Mouse (Mus musculus): ENCODE data around the gene St6galnac1. TPM values are rescaled to one million over a fixed set of nuclear protein-coding genes. Genes with fewer than 3 reads are reported as not detected.
"Not testable (repeated sequence)": the region's sequence is repeated elsewhere in the genome, so short reads cannot be mapped to it uniquely, and the experiment has no call there.

St6galnac1 gene
- polyA plus RNA-seq (2016; fragmentation: Nextera tagmentation; extraction: Ambion mirVana): not detected in 2 replicates

GRCm38 (mm10) chr11:116775407-116775806, at the start of gene St6galnac1:
Gene St6galnac1 (minus strand): TSS chr11:116775507.
- WGBS: 89% methylated on average over 7 of the region's 7 CpGs
- H3K27ac ChIP-seq: no peak within 1 kb of the TSS

GRCm38 (mm10) chr11:116823885-116824284, 48.6 kb upstream of the St6galnac1 start:
- ATAC-seq (ENCODE audit: low FRiP score); H3K27me3 ChIP-seq; H3K36me3 ChIP-seq; H3K27ac ChIP-seq; H3K9ac ChIP-seq; H3K9me3 ChIP-seq (replicated peaks); H3K4me3 ChIP-seq; H3K4me2 ChIP-seq (replicated peaks): not testable (repeated sequence)
- WGBS: 96% methylated on average over 10 of the region's 10 CpGs
- H3K4me1 ChIP-seq: peaks cover 62% of the 10 kb centered on the region

More at GRCm38 (mm10) chr11:116775407-116775806, at the start of gene St6galnac1:
- Histone ChIP-seq H3K4me2 (replicated peaks) (no peak within 1 kb of the TSS), H3K27me3 (no peaks in the 10 kb centered on the region), H3K36me3 (no peaks in the 10 kb centered on the region), H3K4me1 (no peaks in the 10 kb centered on the region), H3K9me3 (replicated peaks) (no peaks in the 10 kb centered on the region), H3K4me3 (no peak within 1 kb of the TSS), H3K9ac (no peak within 1 kb of the TSS)
- ATAC-seq (ENCODE audit: low FRiP score): no peak

DNA sequence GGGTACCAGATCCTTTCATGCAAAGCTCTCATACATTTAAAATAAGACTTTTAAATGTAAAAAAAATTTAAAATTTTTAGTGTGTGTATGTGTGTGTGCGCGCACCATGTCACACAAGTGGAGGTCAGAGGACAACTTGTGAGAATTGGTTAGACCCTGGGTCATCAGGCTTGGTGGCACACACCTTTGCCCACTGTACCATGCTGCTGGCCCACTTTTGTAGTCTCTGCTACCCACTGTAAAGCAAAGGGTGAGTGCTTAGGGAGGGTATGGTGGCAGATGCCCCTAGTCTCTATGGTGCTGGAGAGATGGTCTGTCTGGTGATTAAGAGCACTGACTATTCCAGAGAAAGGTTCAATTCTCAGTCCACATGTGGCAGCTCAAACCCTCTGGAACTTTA, 47.9 kb upstream of the St6galnac1 start:
- ATAC-seq (ENCODE audit: low FRiP score): no peak
- Histone ChIP-seq H3K4me2 (replicated peaks) (no peak overlapping the region), H3K27me3 (no peaks in the 10 kb centered on the region), H3K4me1 (peaks cover 60% of the 10 kb centered on the region), H3K9ac (no peak overlapping the region), H3K27ac (no peak overlapping the region), H3K9me3 (replicated peaks) (no peaks in the 10 kb centered on the region), H3K36me3 (no peaks in the 10 kb centered on the region), H3K4me3 (no peak overlapping the region)
- 98% methylated on average over 2 of the region's 2 CpGs for WGBS

- Histone ChIP-seq H3K9me3 (replicated peaks) (no peaks in the 10 kb centered on the region), H3K9ac (no peak overlapping the region), H3K27me3 (no peaks in the 10 kb centered on the region), H3K36me3 (no peaks in the 10 kb centered on the region), H3K4me3 (no peak overlapping the region), H3K4me1 (peaks cover 60% of the 10 kb centered on the region), H3K4me2 (replicated peaks) (no peak overlapping the region), H3K27ac (no peak overlapping the region)
- WGBS: 90% methylated on average over 10 of the region's 10 CpGs
- no peak for ATAC-seq (ENCODE audit: low FRiP score)
Measured at GRCm38 (mm10) chr11:116822626-116823025, 47.3 kb upstream of the St6galnac1 start.

- Histone ChIP-seq H3K27ac (0 out of 2 replicates have a peak overlapping the region, but pooled peaks have one; percentile 30), H3K4me2 (replicated peaks) (no peak overlapping the region), H3K4me3 (no peak overlapping the region), H3K36me3 (no peaks in the 10 kb centered on the region), H3K9me3 (replicated peaks) (no peaks in the 10 kb centered on the region), H3K27me3 (no peaks in the 10 kb centered on the region), H3K4me1 (peaks cover 59% of the 10 kb centered on the region), H3K9ac (0 out of 2 replicates have a peak overlapping the region, but pooled peaks have one; percentile 23)
- WGBS: 64% methylated on average over 10 of the region's 10 CpGs
- no peak for ATAC-seq (ENCODE audit: low FRiP score)
Measured at GRCm38 (mm10) chr11:116822215-116822614, 46.9 kb upstream of the St6galnac1 start.

GRCm38 (mm10) chr11:116821057-116821940, 46.0 kb upstream of the St6galnac1 start:
- Histone ChIP-seq H3K4me1 (peaks cover 58% of the 10 kb centered on the region), H3K27me3 (no peaks in the 10 kb centered on the region), H3K36me3 (no peaks in the 10 kb centered on the region), H3K4me3 (no peak overlapping the region), H3K27ac (peak overlapping the region; percentile 30; the same call in 1 of the 2 replicates), H3K9me3 (replicated peaks) (no peaks in the 10 kb centered on the region), H3K9ac (no peak overlapping the region; the same call in 1 of the 2 replicates), H3K4me2 (replicated peaks) (no peak overlapping the region)
- WGBS: 50% methylated on average over 13 of the region's 13 CpGs
- no peak for ATAC-seq (ENCODE audit: low FRiP score)

GRCm38 (mm10) chr11:116819932-116820593, 44.8 kb upstream of the St6galnac1 start:
- no peaks in the 10 kb centered on the region for H3K27me3 ChIP-seq
- no peak overlapping the region for H3K4me2 ChIP-seq (replicated peaks)
- no peak overlapping the region for H3K4me3 ChIP-seq
- no peak for ATAC-seq (ENCODE audit: low FRiP score)
- H3K9ac ChIP-seq: no peak overlapping the region
- H3K36me3 ChIP-seq: no peaks in the 10 kb centered on the region
- WGBS: 91% methylated on average over 5 of the region's 5 CpGs
- no peaks in the 10 kb centered on the region for H3K9me3 ChIP-seq (replicated peaks)
- H3K27ac ChIP-seq: no peak overlapping the region
- peaks cover 57% of the 10 kb centered on the region for H3K4me1 ChIP-seq

- Histone ChIP-seq H3K9ac (no peak overlapping the region), H3K4me2 (replicated peaks) (no peak overlapping the region), H3K27me3 (no peaks in the 10 kb centered on the region), H3K4me3 (no peak overlapping the region), H3K9me3 (replicated peaks) (no peaks in the 10 kb centered on the region), H3K36me3 (no peaks in the 10 kb centered on the region), H3K4me1 (peaks cover 68% of the 10 kb centered on the region), H3K27ac (peak overlapping the region; percentile 30; the same call in 1 of the 2 replicates)
- 70% methylated on average over 8 of the region's 8 CpGs for WGBS
- ATAC-seq (ENCODE audit: low FRiP score): no peak
Measured at GRCm38 (mm10) chr11:116818722-116819121, 43.4 kb upstream of the St6galnac1 start.

DNA sequence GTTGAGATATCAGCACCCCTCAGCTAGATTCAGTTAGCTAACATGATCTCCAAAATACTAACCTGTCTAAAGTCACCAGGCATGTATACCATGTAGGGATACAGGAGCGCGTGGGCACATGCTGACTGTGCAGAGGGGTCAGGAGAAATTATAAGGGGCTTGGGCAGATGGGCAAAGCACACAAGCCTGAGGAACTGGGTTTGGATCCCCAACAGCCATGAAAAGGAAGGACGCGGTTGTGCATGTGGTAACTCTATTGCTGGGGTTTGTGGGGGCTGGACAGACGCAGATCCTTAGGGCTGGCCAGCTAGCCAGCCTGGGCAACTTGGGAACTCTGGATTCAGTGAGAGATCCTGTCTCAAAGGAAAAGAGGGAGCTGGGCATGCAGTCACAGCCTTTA, 42.3 kb upstream of the St6galnac1 start:
- WGBS: 96% methylated on average over 5 of the region's 5 CpGs
- no peak for ATAC-seq (ENCODE audit: low FRiP score)
- peaks cover 76% of the 10 kb centered on the region for H3K4me1 ChIP-seq
- H3K27ac ChIP-seq: no peak overlapping the region
- no peaks in the 10 kb centered on the region for H3K9me3 ChIP-seq (replicated peaks)
- H3K4me2 ChIP-seq (replicated peaks): no peak overlapping the region
- H3K9ac ChIP-seq: no peak overlapping the region
- no peaks in the 10 kb centered on the region for H3K27me3 ChIP-seq
- H3K36me3 ChIP-seq: no peaks in the 10 kb centered on the region
- H3K4me3 ChIP-seq: no peak overlapping the region

- Histone ChIP-seq H3K9me3 (replicated peaks) (no peaks in the 10 kb centered on the region), H3K36me3 (no peaks in the 10 kb centered on the region), H3K4me2 (replicated peaks) (no peak overlapping the region), H3K4me3 (no peak overlapping the region), H3K27ac (no peak overlapping the region), H3K4me1 (peaks cover 75% of the 10 kb centered on the region), H3K27me3 (no peaks in the 10 kb centered on the region), H3K9ac (no peak overlapping the region)
- 73% methylated on average over 5 of the region's 5 CpGs for WGBS
- ATAC-seq (ENCODE audit: low FRiP score): no peak
Measured at GRCm38 (mm10) chr11:116816769-116817168, 41.5 kb upstream of the St6galnac1 start.

DNA sequence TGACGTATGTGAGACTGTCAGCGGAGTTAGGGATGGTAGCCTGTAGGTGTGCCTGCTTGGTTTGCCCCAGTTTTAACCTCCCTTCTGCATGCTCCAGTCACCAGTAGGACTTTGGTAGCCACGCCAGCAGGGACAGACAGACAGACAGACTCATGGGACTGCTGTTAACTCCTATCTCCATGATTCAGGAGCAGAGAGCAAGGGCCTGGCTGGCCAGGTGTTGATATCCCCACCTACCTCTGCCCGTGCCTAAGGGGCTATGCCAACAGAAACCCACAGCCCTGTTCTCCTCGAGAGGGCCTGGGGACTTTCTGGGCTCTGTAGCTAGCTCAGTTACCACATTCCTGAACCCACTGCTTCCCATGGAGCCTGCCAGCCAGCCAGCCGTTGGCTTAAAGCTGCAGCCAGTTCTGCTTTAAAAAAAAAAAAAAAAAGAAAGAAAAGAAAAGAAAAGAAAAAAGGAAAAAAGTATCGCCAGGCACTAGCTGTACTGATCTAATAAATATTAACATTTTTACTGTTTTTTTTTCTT, 39.6 kb upstream of the St6galnac1 start:
- Histone ChIP-seq H3K27ac (peak overlapping the region; percentile 98), H3K4me1 (peaks cover 82% of the 10 kb centered on the region), H3K4me3 (peak overlapping the region; percentile 6; the same call in 1 of the 2 replicates), H3K4me2 (replicated peaks) (peak overlapping the region; percentile 15), H3K9ac (peak overlapping the region; percentile 38; the same call in 1 of the 2 replicates), H3K36me3 (no peaks in the 10 kb centered on the region), H3K9me3 (replicated peaks) (no peaks in the 10 kb centered on the region), H3K27me3 (no peaks in the 10 kb centered on the region)
- WGBS: 13% methylated on average over 7 of the region's 7 CpGs
- no peak for ATAC-seq (ENCODE audit: low FRiP score)

All from hindbrain, embryonic 12.5 days (tissue).